Mouse (Mus musculus) liver, embryonic 14.5 days (tissue): ENCODE results near the gene Srarp.

Experiments
- CTCF ChIP-seq: IDR thresholded peaks from 2 replicates; pipeline ENCODE4 v1.5.1; 2016; ENCODE audit warnings: antibody characterized with exemption, low read depth, control low read depth
- EP300 ChIP-seq: IDR thresholded peaks from 2 replicates; pipeline ENCODE4 v1.6.1; 2016; ENCODE audit warnings: antibody characterized with exemption, low read depth

DNA sequence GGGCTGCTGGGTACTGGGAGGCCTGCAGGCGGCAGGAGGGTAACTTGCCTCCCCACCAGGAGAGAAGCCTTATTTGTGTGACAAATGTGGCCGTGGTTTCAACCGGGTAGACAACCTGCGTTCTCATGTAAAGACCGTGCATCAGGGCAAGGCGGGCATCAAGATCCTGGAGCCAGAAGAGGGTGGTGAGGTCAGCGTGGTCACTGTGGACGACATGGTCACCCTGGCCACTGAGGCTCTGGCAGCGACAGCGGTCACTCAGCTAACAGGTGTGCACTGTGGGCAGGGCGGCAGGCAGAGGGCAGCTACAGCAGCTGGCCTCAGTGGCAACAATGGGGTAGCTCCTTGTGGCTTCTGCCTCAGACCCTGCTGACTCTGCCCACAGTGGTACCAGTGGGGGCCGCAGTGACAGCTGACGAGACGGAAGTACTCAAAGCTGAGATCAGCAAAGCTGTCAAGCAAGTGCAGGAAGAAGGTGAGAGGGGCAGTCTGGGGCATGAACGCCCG is 30.4 kb upstream of the Srarp start:
- TF ChIP-seq CTCF (no peak), EP300 (no peak)
